Mouse (Mus musculus): Measurements from ENCODE around the gene Akap9. TPM values are rescaled to one million over a fixed set of nuclear protein-coding genes. Genes with fewer than 3 reads are reported as not detected.
A peak's percentile ranks its signal among the peaks of the same experiment; 100 is the strongest.
"Not testable (repeated sequence)": the region's sequence is repeated elsewhere in the genome, so short reads cannot be mapped to it uniquely, and the experiment has no call there.

The Akap9 gene
- 123 and 137 TPM in 2 replicates for polyA plus RNA-seq (2015; fragmentation: Nextera tagmentation; extraction: Ambion mirVana)

- no peaks in the 10 kb centered on the region for H3K27me3 ChIP-seq (ENCODE audit: control insufficient read depth, insufficient read depth, low read length)
- peaks cover 13% of the 10 kb centered on the region for H3K4me1 ChIP-seq (ENCODE audit: control insufficient read depth, insufficient read depth, low read length)
- no peaks in the 10 kb centered on the region for H3K36me3 ChIP-seq (ENCODE audit: control insufficient read depth, insufficient read depth, low read length)
- peak within 1 kb of the TSS; percentile 79 for H3K4me2 ChIP-seq (ENCODE audit: low read depth, low read length)
- peak within 1 kb of the TSS; percentile 97 for H3K9ac ChIP-seq (ENCODE audit: low read length)
- peak; percentile 89 for ATAC-seq (ENCODE audit: insufficient read depth, low FRiP score)
- peak within 1 kb of the TSS; percentile 91 for H3K27ac ChIP-seq (ENCODE audit: low read length)
- peak within 1 kb of the TSS; percentile 93 for H3K4me3 ChIP-seq (replicated peaks; ENCODE audit: low read length)
- under 1% methylated on average over 80 of the region's 82 CpGs for WGBS
- no peaks in the 10 kb centered on the region for H3K9me3 ChIP-seq (replicated peaks; ENCODE audit: control insufficient read depth, low read length)
These were observed at the start of gene Akap9 for GRCm38 (mm10) chr5:3927801-3928689. Gene Akap9, plus strand, starts transcription at chr5:3928054.

- WGBS: 81% methylated on average over 7 of the region's 7 CpGs
- not testable (repeated sequence) for H3K4me2 ChIP-seq (ENCODE audit: low read depth, low read length); H3K4me1 ChIP-seq (ENCODE audit: control insufficient read depth, insufficient read depth, low read length); ATAC-seq (ENCODE audit: insufficient read depth, low FRiP score); H3K27ac ChIP-seq (ENCODE audit: low read length); H3K9me3 ChIP-seq (replicated peaks; ENCODE audit: control insufficient read depth, low read length); H3K4me3 ChIP-seq (replicated peaks; ENCODE audit: low read length); H3K9ac ChIP-seq (ENCODE audit: low read length); H3K36me3 ChIP-seq (ENCODE audit: control insufficient read depth, insufficient read depth, low read length); H3K27me3 ChIP-seq (ENCODE audit: control insufficient read depth, insufficient read depth, low read length)
These were observed 41.0 kb upstream of the Akap9 start for GRCm38 (mm10) chr5:3886862-3887261.

- no peak for ATAC-seq (ENCODE audit: insufficient read depth, low FRiP score)
- Histone ChIP-seq H3K9ac (ENCODE audit: low read length) (no peak overlapping the region), H3K4me1 (ENCODE audit: control insufficient read depth, insufficient read depth, low read length) (no peaks in the 10 kb centered on the region), H3K9me3 (replicated peaks; ENCODE audit: control insufficient read depth, low read length) (no peaks in the 10 kb centered on the region), H3K27ac (ENCODE audit: low read length) (no peak overlapping the region), H3K27me3 (ENCODE audit: control insufficient read depth, insufficient read depth, low read length) (no peaks in the 10 kb centered on the region), H3K4me3 (replicated peaks; ENCODE audit: low read length) (no peak overlapping the region), H3K36me3 (ENCODE audit: control insufficient read depth, insufficient read depth, low read length) (no peaks in the 10 kb centered on the region), H3K4me2 (ENCODE audit: low read depth, low read length) (no peak overlapping the region)
These were observed 38.7 kb upstream of the Akap9 start for GRCm38 (mm10) chr5:3889201-3889600.

GRCm38 (mm10) chr5:3893459-3894293, 34.2 kb upstream of the Akap9 start, which contains the start of gene Mterf1a:
Gene Mterf1a, minus strand, starts transcription at chr5:3893933.
- 0% methylated on average over 6 of the region's 47 CpGs for WGBS
- H3K36me3 ChIP-seq (ENCODE audit: control insufficient read depth, insufficient read depth, low read length); H3K9me3 ChIP-seq (replicated peaks; ENCODE audit: control insufficient read depth, low read length); H3K27ac ChIP-seq (ENCODE audit: low read length); H3K4me1 ChIP-seq (ENCODE audit: control insufficient read depth, insufficient read depth, low read length); H3K27me3 ChIP-seq (ENCODE audit: control insufficient read depth, insufficient read depth, low read length): not testable (repeated sequence)
- Histone ChIP-seq H3K4me3 (replicated peaks; ENCODE audit: low read length) (peak within 1 kb of the TSS; percentile 47), H3K9ac (ENCODE audit: low read length) (peak within 1 kb of the TSS; percentile 66), H3K4me2 (ENCODE audit: low read depth, low read length) (peak within 1 kb of the TSS; percentile 66)
- ATAC-seq (ENCODE audit: insufficient read depth, low FRiP score): peak; percentile 99

GRCm38 (mm10) chr5:3894294-3894619, 33.6 kb upstream of the Akap9 start:
- H3K27me3 ChIP-seq (ENCODE audit: control insufficient read depth, insufficient read depth, low read length); H3K36me3 ChIP-seq (ENCODE audit: control insufficient read depth, insufficient read depth, low read length); H3K4me3 ChIP-seq (replicated peaks; ENCODE audit: low read length); H3K4me1 ChIP-seq (ENCODE audit: control insufficient read depth, insufficient read depth, low read length); H3K4me2 ChIP-seq (ENCODE audit: low read depth, low read length); H3K9me3 ChIP-seq (replicated peaks; ENCODE audit: control insufficient read depth, low read length); H3K27ac ChIP-seq (ENCODE audit: low read length); ATAC-seq (ENCODE audit: insufficient read depth, low FRiP score); H3K9ac ChIP-seq (ENCODE audit: low read length): not testable (repeated sequence)
- 94% methylated on average over 4 of the region's 4 CpGs for WGBS

- no peaks in the 10 kb centered on the region for H3K27me3 ChIP-seq (ENCODE audit: control insufficient read depth, insufficient read depth, low read length)
- no peak overlapping the region for H3K9ac ChIP-seq (ENCODE audit: low read length)
- no peak overlapping the region for H3K4me3 ChIP-seq (replicated peaks; ENCODE audit: low read length)
- H3K27ac ChIP-seq (ENCODE audit: low read length): no peak overlapping the region
- no peak for ATAC-seq (ENCODE audit: insufficient read depth, low FRiP score)
- H3K4me1 ChIP-seq (ENCODE audit: control insufficient read depth, insufficient read depth, low read length): no peaks in the 10 kb centered on the region
- H3K9me3 ChIP-seq (replicated peaks; ENCODE audit: control insufficient read depth, low read length): no peaks in the 10 kb centered on the region
- 56% methylated on average over 2 of the region's 2 CpGs for WGBS
- no peaks in the 10 kb centered on the region for H3K36me3 ChIP-seq (ENCODE audit: control insufficient read depth, insufficient read depth, low read length)
- H3K4me2 ChIP-seq (ENCODE audit: low read depth, low read length): no peak overlapping the region
These were observed 22.4 kb upstream of the Akap9 start for GRCm38 (mm10) chr5:3905471-3905870.

- Histone ChIP-seq H3K36me3 (ENCODE audit: control insufficient read depth, insufficient read depth, low read length) (no peaks in the 10 kb centered on the region), H3K9ac (ENCODE audit: low read length) (no peak overlapping the region), H3K27ac (ENCODE audit: low read length) (no peak overlapping the region), H3K4me1 (ENCODE audit: control insufficient read depth, insufficient read depth, low read length) (no peaks in the 10 kb centered on the region), H3K27me3 (ENCODE audit: control insufficient read depth, insufficient read depth, low read length) (no peaks in the 10 kb centered on the region), H3K9me3 (replicated peaks; ENCODE audit: control insufficient read depth, low read length) (no peaks in the 10 kb centered on the region), H3K4me2 (ENCODE audit: low read depth, low read length) (no peak overlapping the region), H3K4me3 (replicated peaks; ENCODE audit: low read length) (no peak overlapping the region)
- ATAC-seq (ENCODE audit: insufficient read depth, low FRiP score): no peak
- 86% methylated on average over 2 of the region's 2 CpGs for WGBS
These were observed 5.5 kb upstream of the Akap9 start for GRCm38 (mm10) chr5:3922350-3922749.

- Histone ChIP-seq H3K36me3 (ENCODE audit: control insufficient read depth, insufficient read depth, low read length) (no peaks in the 10 kb centered on the region), H3K9me3 (replicated peaks; ENCODE audit: control insufficient read depth, low read length) (no peaks in the 10 kb centered on the region), H3K4me2 (ENCODE audit: low read depth, low read length) (no peak overlapping the region), H3K27ac (ENCODE audit: low read length) (no peak overlapping the region), H3K27me3 (ENCODE audit: control insufficient read depth, insufficient read depth, low read length) (no peaks in the 10 kb centered on the region), H3K9ac (ENCODE audit: low read length) (no peak overlapping the region), H3K4me3 (replicated peaks; ENCODE audit: low read length) (no peak overlapping the region), H3K4me1 (ENCODE audit: control insufficient read depth, insufficient read depth, low read length) (peaks cover 10% of the 10 kb centered on the region)
- 49% methylated on average over 4 of the region's 4 CpGs for WGBS
- no peak for ATAC-seq (ENCODE audit: insufficient read depth, low FRiP score)
These were observed 1.2 kb upstream of the Akap9 start for GRCm38 (mm10) chr5:3926666-3927065.

- no peaks in the 10 kb centered on the region for H3K27me3 ChIP-seq (ENCODE audit: control insufficient read depth, insufficient read depth, low read length)
- WGBS: under 1% methylated on average over 12 of the region's 12 CpGs
These were observed 814 bp downstream of the Akap9 start for GRCm38 (mm10) chr5:3928690-3929046.

More at GRCm38 (mm10) chr5:3928690-3929046, 814 bp downstream of the Akap9 start:
- peak overlapping the region; percentile 79 for H3K4me2 ChIP-seq (ENCODE audit: low read depth, low read length)
- no peaks in the 10 kb centered on the region for H3K36me3 ChIP-seq (ENCODE audit: control insufficient read depth, insufficient read depth, low read length)
- peak overlapping the region; percentile 91 for H3K27ac ChIP-seq (ENCODE audit: low read length)
- no peaks in the 10 kb centered on the region for H3K9me3 ChIP-seq (replicated peaks; ENCODE audit: control insufficient read depth, low read length)
- peak; percentile 56 for ATAC-seq (ENCODE audit: insufficient read depth, low FRiP score)
- H3K9ac ChIP-seq (ENCODE audit: low read length): peak overlapping the region; percentile 97
- peaks cover 13% of the 10 kb centered on the region for H3K4me1 ChIP-seq (ENCODE audit: control insufficient read depth, insufficient read depth, low read length)
- peak overlapping the region; percentile 93 for H3K4me3 ChIP-seq (replicated peaks; ENCODE audit: low read length)
